Mouse (Mus musculus) kidney, embryonic 14.5 days (tissue): ENCODE results near the gene Kif6. TPM values are rescaled to one million over a fixed set of nuclear protein-coding genes. Genes with fewer than 3 reads are reported as not detected.

Experiments used
- ATAC-seq: fragments of 200-750 bp; cut with Nextera tagmentation; 2 replicates; pipeline ENCODE4 v1.8.0; 2017; ENCODE audit warnings: moderate number of reproducible peaks, mild to moderate bottlenecking, moderate TSS enrichment, moderate library complexity; ENCODE audit not compliant: low FRiP score, low TSS enrichment
- H3K27ac ChIP-seq: fragments of 300-500 bp; sonication (generic); 2 replicates; pipeline ENCODE4 v1.5.1; 2014; ENCODE audit warnings: low read depth, mild to moderate bottlenecking, low read length, moderate library complexity, mixed read lengths
- H3K27me3 ChIP-seq: fragments of 300-500 bp; sonication (generic); 2 replicates; pipeline ENCODE4 v1.6.1; 2014; ENCODE audit warnings: mild to moderate bottlenecking, low read length; ENCODE audit not compliant: control insufficient read depth, insufficient read depth
- H3K36me3 ChIP-seq: fragments of 300-500 bp; sonication (generic); 2 replicates; pipeline ENCODE4 v1.6.1; 2014; ENCODE audit warnings: low read length, mixed read lengths; ENCODE audit not compliant: control insufficient read depth, insufficient read depth
- H3K4me1 ChIP-seq: fragments of 300-500 bp; sonication (generic); 2 replicates; pipeline ENCODE4 v1.6.1; 2014; ENCODE audit warnings: low read length, mixed read lengths; ENCODE audit not compliant: control insufficient read depth, insufficient read depth
- H3K4me2 ChIP-seq: fragments of 300-500 bp; sonication (generic); replicated peaks from 2 replicates; pipeline ENCODE4 v1.6.1; 2014; ENCODE audit warnings: low read depth, mild to moderate bottlenecking, low read length
- H3K4me3 ChIP-seq: fragments of 300-500 bp; sonication (generic); 2 replicates; pipeline ENCODE4 v1.5.1; 2014; ENCODE audit warnings: mild to moderate bottlenecking, low read length
- H3K9ac ChIP-seq: fragments of 300-500 bp; sonication (generic); 2 replicates; pipeline ENCODE4 v1.6.1; 2014; ENCODE audit warnings: low read depth, mild to moderate bottlenecking, low read length, moderate library complexity
- H3K9me3 ChIP-seq: fragments of 300-500 bp; sonication (generic); 2 replicates; pipeline ENCODE4 v1.6.1; 2016; ENCODE audit warnings: low read length; ENCODE audit not compliant: control insufficient read depth
- WGBS: fragments of 180-500 bp; shearing (Covaris S2); extraction: QIAGEN DNeasy Blood & Tissue Kit; methylation state at CpG from one replicate; pipeline ENCODE4 v1.1.7; 2014; 5-methylcytosine and 5-hydroxymethylcytosine counted together
- polyA plus RNA-seq: library from polyadenylated mRNA; unstranded; fragments of >200 nt; fragmentation: Nextera tagmentation; extraction: Ambion mirVana; gene quantifications from 2 replicates; pipeline ENCODE4 v1.2.1, GENCODE M21; 2014

Kif6 gene
- polyA plus RNA-seq, 1 experiment from 2014 or later, result 2.0 TPM

- Histone ChIP-seq H3K9me3 (no peaks in the 10 kb centered on the region), H3K4me2 (no peak overlapping the region), H3K36me3 (no peaks in the 10 kb centered on the region), H3K27me3 (no peaks in the 10 kb centered on the region), H3K4me3 (no peak overlapping the region), H3K27ac (no peak overlapping the region), H3K9ac (no peak overlapping the region), H3K4me1 (no peaks in the 10 kb centered on the region)
- ATAC-seq, result no peak
- 87% methylated on average over 16 of the region's 16 CpGs for WGBS
These were observed 275.9 kb downstream of the Kif6 start for GRCm38 (mm10) chr17:49890861-49891260.

- 94% methylated on average over 6 of the region's 6 CpGs for WGBS
- Histone ChIP-seq H3K27ac (no peak overlapping the region), H3K36me3 (no peaks in the 10 kb centered on the region), H3K27me3 (no peaks in the 10 kb centered on the region), H3K4me3 (no peak overlapping the region), H3K9ac (no peak overlapping the region), H3K4me2 (no peak overlapping the region), H3K9me3 (no peaks in the 10 kb centered on the region), H3K4me1 (no peaks in the 10 kb centered on the region)
- ATAC-seq, result no peak
These were observed 277.5 kb downstream of the Kif6 start for GRCm38 (mm10) chr17:49892390-49892789.

DNA sequence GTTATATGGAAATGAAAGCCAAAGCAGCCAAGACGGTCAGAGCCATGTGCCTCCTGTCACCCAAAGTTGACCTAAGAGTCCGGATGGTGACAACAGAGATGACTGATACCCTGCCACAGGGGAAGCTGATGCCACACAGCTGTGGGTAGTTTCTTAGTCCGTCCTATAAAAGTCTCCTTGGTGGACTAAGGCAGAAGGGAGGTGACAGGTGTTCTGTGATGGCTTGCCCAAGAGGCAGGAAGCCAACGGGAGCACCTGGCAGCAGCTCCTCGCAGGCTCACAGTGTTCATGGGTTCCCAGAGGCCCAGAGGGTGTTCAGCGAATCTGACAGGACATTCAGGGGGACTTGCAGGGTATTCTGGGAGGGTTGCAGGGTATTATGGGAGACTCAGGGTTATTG is 279.5 kb downstream of the Kif6 start:
- no peaks in the 10 kb centered on the region for H3K36me3 ChIP-seq
- no peak overlapping the region for H3K9ac ChIP-seq
- no peaks in the 10 kb centered on the region for H3K4me1 ChIP-seq
- WGBS, result 72% methylated on average over 6 of the region's 6 CpGs
- H3K27me3 ChIP-seq, result 0 out of 2 replicates have a peak, but pooled peaks cover 6% of the 10 kb centered on the region
- H3K9me3 ChIP-seq, result no peaks in the 10 kb centered on the region
- H3K4me3 ChIP-seq, result no peak overlapping the region
- no peak overlapping the region for H3K4me2 ChIP-seq
- H3K27ac ChIP-seq, result no peak overlapping the region
- ATAC-seq, result no peak

GRCm38 (mm10) chr17:49898849-49899331 is 284.0 kb downstream of the Kif6 start:
- Histone ChIP-seq H3K27me3 (peaks cover 9% of the 10 kb centered on the region; the same call in 1 of the 2 replicates), H3K9ac (no peak overlapping the region), H3K27ac (no peak overlapping the region), H3K4me3 (no peak overlapping the region), H3K36me3 (no peaks in the 10 kb centered on the region), H3K9me3 (no peaks in the 10 kb centered on the region), H3K4me2 (no peak overlapping the region), H3K4me1 (no peaks in the 10 kb centered on the region)
- 0 out of 2 replicates have a peak, but pooled peaks have one; percentile 14 for ATAC-seq
- 21% methylated on average over 7 of the region's 7 CpGs for WGBS

DNA sequence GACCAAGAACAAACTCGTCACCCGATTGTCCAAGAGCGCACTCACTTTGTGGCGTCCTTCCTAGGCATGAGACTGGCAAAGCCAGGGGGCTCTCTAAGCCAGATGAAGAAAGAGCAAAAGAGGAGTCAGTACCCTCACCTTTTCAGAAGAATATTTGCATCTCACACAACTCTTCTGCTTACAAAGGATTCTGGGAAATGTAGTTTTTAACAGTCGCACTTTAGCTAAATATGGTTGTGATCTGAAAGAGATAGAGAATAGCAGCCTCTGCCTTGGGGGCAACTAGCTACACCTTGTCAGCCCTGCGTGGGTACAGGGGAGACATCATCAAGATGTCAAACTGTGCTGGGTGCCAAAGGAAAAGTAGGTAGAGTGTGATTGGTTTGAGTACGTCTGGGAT is 287.7 kb downstream of the Kif6 start:
- Histone ChIP-seq H3K9ac (no peak overlapping the region), H3K36me3 (no peaks in the 10 kb centered on the region), H3K27me3 (peaks cover 9% of the 10 kb centered on the region; the same call in 1 of the 2 replicates), H3K4me3 (no peak overlapping the region), H3K4me2 (no peak overlapping the region), H3K27ac (no peak overlapping the region), H3K4me1 (no peaks in the 10 kb centered on the region), H3K9me3 (no peaks in the 10 kb centered on the region)
- WGBS, result 90% methylated on average over 7 of the region's 7 CpGs
- ATAC-seq, result no peak

GRCm38 (mm10) chr17:49923429-49923828 is 308.5 kb downstream of the Kif6 start:
- Histone ChIP-seq H3K4me1 (no peaks in the 10 kb centered on the region), H3K27ac (no peak overlapping the region), H3K9me3 (no peaks in the 10 kb centered on the region), H3K36me3 (no peaks in the 10 kb centered on the region), H3K4me3 (no peak overlapping the region), H3K4me2 (no peak overlapping the region), H3K9ac (no peak overlapping the region), H3K27me3 (no peaks in the 10 kb centered on the region)
- ATAC-seq, result no peak
- 70% methylated on average over 4 of the region's 4 CpGs for WGBS

DNA sequence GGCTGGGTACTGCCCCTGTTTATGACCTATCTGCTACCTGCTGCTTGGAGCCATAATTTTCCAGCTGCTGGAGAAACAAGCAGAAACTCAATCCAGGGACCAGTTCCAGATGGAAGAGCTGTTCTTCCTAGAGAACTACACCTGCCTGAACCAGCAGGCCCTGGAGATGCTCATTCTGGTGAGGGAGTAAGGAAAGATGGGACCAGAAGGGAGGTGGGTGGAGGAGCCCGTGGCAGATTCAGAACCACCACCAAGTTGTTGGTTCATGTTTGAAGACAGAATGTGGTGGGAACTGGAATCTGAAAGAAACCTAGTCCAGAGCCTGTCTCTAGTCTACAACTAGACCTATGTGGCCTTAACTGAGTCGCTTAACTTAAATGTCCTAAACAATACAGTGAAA is 312.7 kb downstream of the Kif6 start:
- Histone ChIP-seq H3K27ac (no peak overlapping the region), H3K27me3 (no peaks in the 10 kb centered on the region), H3K4me1 (no peaks in the 10 kb centered on the region), H3K4me2 (no peak overlapping the region), H3K9ac (no peak overlapping the region), H3K9me3 (no peaks in the 10 kb centered on the region), H3K36me3 (no peaks in the 10 kb centered on the region), H3K4me3 (no peak overlapping the region)
- 89% methylated on average over 2 of the region's 2 CpGs for WGBS
- no peak for ATAC-seq

- no peak overlapping the region for H3K27ac ChIP-seq
- no peaks in the 10 kb centered on the region for H3K9me3 ChIP-seq
- H3K4me1 ChIP-seq, result no peaks in the 10 kb centered on the region
- H3K4me3 ChIP-seq, result no peak overlapping the region
- H3K36me3 ChIP-seq, result no peaks in the 10 kb centered on the region
- no peaks in the 10 kb centered on the region for H3K27me3 ChIP-seq
- no peak overlapping the region for H3K9ac ChIP-seq
- WGBS, result 71% methylated on average over 3 of the region's 3 CpGs
- no peak overlapping the region for H3K4me2 ChIP-seq
- no peak for ATAC-seq
These were observed 318.9 kb downstream of the Kif6 start for GRCm38 (mm10) chr17:49933806-49934205.

DNA sequence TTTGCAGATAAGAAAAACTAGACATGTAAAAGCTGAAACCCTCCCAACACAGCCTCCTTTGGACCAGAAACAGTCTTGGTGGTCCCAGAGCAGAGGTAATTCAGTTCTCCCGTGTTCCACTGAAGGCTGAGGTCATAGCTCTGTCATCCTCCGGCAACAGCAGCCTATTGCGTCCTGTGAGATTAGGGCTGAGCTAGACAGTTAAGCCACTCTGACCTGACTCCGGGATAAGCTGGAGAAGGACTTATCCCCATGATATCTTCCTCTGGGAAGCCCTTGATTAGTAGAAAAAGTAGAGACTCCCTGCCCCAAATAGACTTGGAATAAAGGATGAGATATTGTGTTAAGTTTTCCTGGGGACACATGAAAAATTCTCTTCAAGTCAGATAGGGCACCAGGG is 319.6 kb downstream of the Kif6 start:
- WGBS, result 49% methylated on average over 4 of the region's 4 CpGs
- Histone ChIP-seq H3K27me3 (no peaks in the 10 kb centered on the region), H3K4me2 (no peak overlapping the region), H3K4me3 (no peak overlapping the region), H3K27ac (no peak overlapping the region), H3K9ac (no peak overlapping the region), H3K4me1 (no peaks in the 10 kb centered on the region), H3K36me3 (no peaks in the 10 kb centered on the region), H3K9me3 (no peaks in the 10 kb centered on the region)
- ATAC-seq, result no peak
